ENCODE assay signal across 11 mouse cellular contexts in the genomic region with DNA sequence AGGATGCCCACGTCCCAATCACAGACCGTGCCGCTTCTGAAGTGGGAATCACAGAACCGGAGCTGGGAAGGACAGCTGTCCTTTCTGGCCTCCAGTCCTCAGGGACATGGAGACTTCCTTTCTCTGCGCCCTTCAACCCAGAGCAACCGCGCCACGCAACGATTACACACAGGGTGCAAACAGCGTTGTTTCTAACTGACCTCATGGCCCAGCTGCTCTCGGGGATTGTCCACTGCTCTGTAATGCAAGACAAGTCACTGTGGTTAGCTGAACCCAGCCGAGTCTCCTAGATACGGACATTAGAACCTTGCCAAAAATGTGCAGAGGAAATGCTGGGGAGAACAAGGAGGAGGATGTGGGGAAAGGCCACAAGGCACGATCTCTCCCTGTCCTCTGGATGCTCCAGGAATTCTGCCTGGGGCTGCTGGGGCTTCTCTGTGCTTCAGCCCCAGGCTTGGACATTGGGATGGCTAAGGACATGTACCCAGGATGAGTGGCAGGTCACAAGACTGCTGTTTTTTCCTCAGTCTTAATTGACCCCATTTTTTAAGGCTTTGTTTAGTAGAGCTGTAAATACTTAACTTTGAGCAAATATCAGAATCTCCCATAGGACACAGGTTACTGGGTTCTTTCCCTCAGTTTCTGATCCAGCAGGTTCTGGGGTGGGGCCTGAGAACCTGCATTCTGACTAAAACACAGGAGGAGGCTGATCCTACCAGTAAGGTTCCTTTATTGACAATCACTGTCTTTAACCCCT. TPM values are rescaled to one million over a fixed set of nuclear protein-coding genes. Genes with fewer than 3 reads are reported as not detected.
DNase-seq lines count a peak whose midpoint lies in the region; ATAC-seq lines count a peak whose summit lies in the region.
"Had no signal": no experiment of that assay in that cellular context is flagged by ENCODE, and none has a peak within 500 bp of the region (broad histone marks: within the 10 kb centered on the region; RNA-seq: fewer than 3 reads in every experiment).

No protein-coding gene starts in this region.

- H3K4me1 ChIP-seq in intestine, embryonic 14.5 days (replicated peaks; ENCODE audit: control insufficient read depth, insufficient read depth, low read length) = no peaks in the 10 kb centered on the region
- peaks cover 2% of the 10 kb centered on the region; the same call in 1 of the 2 replicates for H3K4me1 ChIP-seq in intestine, embryonic 15.5 days (replicated peaks)

- H3K27ac ChIP-seq in intestine, embryonic 14.5 days (ENCODE audit: low read depth) = peak overlapping the region; percentile 23; the same call in 1 of the 2 replicates
- no peak overlapping the region for H3K27ac ChIP-seq in intestine, embryonic 15.5 days
- H3K27ac ChIP-seq: neural tube, embryonic 12.5 days had no signal

- no peak for ATAC-seq in intestine, embryonic 14.5 days (replicated peaks; ENCODE audit: low FRiP score, low TSS enrichment, low read depth)
- no peak for ATAC-seq in intestine, embryonic 15.5 days

- 0 out of 2 replicates have a peak, but pooled peaks cover 2% of the 10 kb centered on the region for H3K27me3 ChIP-seq in intestine, embryonic 14.5 days (replicated peaks; ENCODE audit: control insufficient read depth, insufficient read depth, low read length)
- 0 out of 2 replicates have a peak, but pooled peaks cover 4% of the 10 kb centered on the region for H3K27me3 ChIP-seq in intestine, embryonic 15.5 days (replicated peaks)

- WGBS in intestine, embryonic 14.5 days = 59% methylated on average over 14 of the region's 14 CpGs
- WGBS in intestine, embryonic 15.5 days = 60% methylated on average over 14 of the region's 14 CpGs

- H3K9ac ChIP-seq in intestine, embryonic 14.5 days (ENCODE audit: low read length) = no peak overlapping the region
- H3K9ac ChIP-seq in intestine, embryonic 15.5 days = no peak overlapping the region
- H3K9ac ChIP-seq: neural tube, embryonic 12.5 days had no signal

- H3K4me3 ChIP-seq in intestine, embryonic 14.5 days (ENCODE audit: low read depth, low read length) = no peak overlapping the region
- no peak overlapping the region for H3K4me3 ChIP-seq in intestine, embryonic 15.5 days (replicated peaks)
- H3K4me3 ChIP-seq: erythroblast, embryonic 14.5 days; neural tube, embryonic 12.5 days had no signal

- H3K4me2 ChIP-seq in intestine, embryonic 14.5 days (ENCODE audit: low read length) = no peak overlapping the region
- H3K4me2 ChIP-seq in intestine, embryonic 15.5 days (replicated peaks) = no peak overlapping the region
- H3K4me2 ChIP-seq: neural tube, embryonic 12.5 days had no signal

- H3K9me3 ChIP-seq in intestine, embryonic 14.5 days (ENCODE audit: control insufficient read depth, low read length) = no peaks in the 10 kb centered on the region
- no peaks in the 10 kb centered on the region for H3K9me3 ChIP-seq in intestine, embryonic 15.5 days
- H3K9me3 ChIP-seq: neural tube, embryonic 12.5 days had no signal

- no peaks in the 10 kb centered on the region for H3K36me3 ChIP-seq in intestine, embryonic 14.5 days (ENCODE audit: control insufficient read depth, insufficient read depth, low read length)
- H3K36me3 ChIP-seq in intestine, embryonic 15.5 days = no peaks in the 10 kb centered on the region
- H3K36me3 ChIP-seq: neural tube, embryonic 12.5 days had no signal

- intact Hi-C loops in heart, postnatal 14 days (cut with DNase I) = loop anchor here (2.0 to 5.0 kb wide), 2 partner anchors 39 to 59 kb away; no protein-coding TSS in a partner anchor

- no peak for DNase-seq in intestine, embryonic 14.5 days (ENCODE audit: low spot score)
- DNase-seq in adrenal gland, postnatal 10 days = peak; percentile 64
- DNase-seq in heart, postnatal 14 days = peak; percentile 70 to 73
- DNase-seq in lung, postnatal 25 days (ENCODE audit: low spot score) = peak; percentile 52
- no peak for DNase-seq in layer of hippocampus, adult 11-12 months (ENCODE audit: low spot score)
- DNase-seq in cerebellum, adult 9-10 months = no peak
- no peak for DNase-seq in cerebellum, postnatal 14 days

RNA-seq across cellular contexts. Expression of gene Adamts14, which starts 4.9 kb away (rescaled TPM):
- polyA plus RNA-seq in intestine, embryonic 14.5 days (2014; fragmentation: Nextera tagmentation; extraction: Ambion mirVana) = 0.74 and 1.2 TPM in 2 replicates
- 0.66 and 0.78 TPM in 2 replicates for polyA plus RNA-seq in intestine, embryonic 15.5 days (2015; fragmentation: Nextera tagmentation; extraction: Ambion mirVana)
- total RNA-seq in adrenal gland, postnatal 10 days (2021) = 1 to 10 TPM; 3.7 to 4.3 TPM
- 1 to 10 TPM; 3.5 to 4.3 TPM for total RNA-seq in heart, postnatal 14 days (2021)
- total RNA-seq: MEL had no signal
- polyA plus RNA-seq: erythroblast, embryonic 14.5 days had no signal

RNA-seq across cellular contexts. Expression of gene Prf1, which starts 19.5 kb away (rescaled TPM):
- not detected in 2 replicates for polyA plus RNA-seq in intestine, embryonic 14.5 days (2014; fragmentation: Nextera tagmentation; extraction: Ambion mirVana)
- polyA plus RNA-seq in intestine, embryonic 15.5 days (2015; fragmentation: Nextera tagmentation; extraction: Ambion mirVana) = 0.06 TPM in 1 of 2 replicates, not detected in the other
- total RNA-seq in adrenal gland, postnatal 10 days (2021) = under 1 TPM; 0.12 to 0.18 TPM
- not detected for total RNA-seq in heart, postnatal 14 days (2021)
- total RNA-seq: MEL had no signal
- polyA plus RNA-seq: erythroblast, embryonic 14.5 days; neural tube, embryonic 12.5 days had no signal

Comparison
In these comparisons a context has a peak if more than half of its experiments do, and no peak if none do; other contexts are left out.
1. DNase-seq: peak in adrenal gland, postnatal 10 days (single experiment), heart, postnatal 14 days (2 of 2) and lung, postnatal 25 days (single experiment); none in intestine, embryonic 14.5 days (single experiment), layer of hippocampus, adult 11-12 months (single experiment), cerebellum, adult 9-10 months (single experiment) and cerebellum, postnatal 14 days (0 of 2).